Mouse (Mus musculus): ENCODE results near the gene Sctr. TPM values are rescaled to one million over a fixed set of nuclear protein-coding genes. Genes with fewer than 3 reads are reported as not detected.

Gene Sctr
- polyA plus RNA-seq, 1 experiment from 2014 or later: 0.42 TPM

DNA sequence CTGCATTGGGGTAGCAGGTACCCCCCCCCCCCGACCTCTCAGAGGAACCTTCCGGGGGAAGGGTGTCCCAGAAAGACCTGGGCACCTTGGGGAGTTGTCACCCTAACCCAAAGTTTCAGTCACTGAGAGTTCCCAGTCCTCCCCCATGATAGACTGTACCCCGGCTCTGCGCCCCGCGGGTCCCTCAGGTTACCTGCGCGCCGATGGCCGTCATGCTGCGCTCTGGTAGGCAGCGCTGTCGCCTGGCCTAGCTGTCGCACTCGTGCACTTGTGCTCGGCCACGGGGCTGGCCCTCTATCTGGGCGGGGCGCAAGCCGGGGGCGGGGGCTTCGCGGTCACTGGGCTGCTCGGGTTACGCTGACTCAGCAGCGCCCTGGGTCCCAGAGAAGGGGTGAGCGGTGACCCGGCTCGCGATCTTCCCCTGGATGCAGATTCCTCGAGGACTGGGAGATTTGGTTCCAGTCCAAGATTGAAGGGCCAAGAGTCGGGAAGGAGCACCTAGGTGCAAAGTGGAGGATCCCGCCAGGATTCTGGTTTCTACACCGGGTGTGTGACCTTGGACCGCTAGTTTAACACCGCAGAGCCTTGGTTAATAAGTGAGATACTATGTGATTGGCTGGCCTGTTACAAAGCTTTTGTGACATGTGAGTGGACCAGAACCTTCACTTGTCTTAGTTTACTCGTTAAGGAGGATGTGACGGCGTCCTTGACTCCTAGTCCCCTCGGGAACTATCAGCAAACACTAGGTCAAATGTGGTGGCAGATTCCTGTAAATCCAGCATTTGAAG lies 67.0 kb downstream of the Sctr start, which contains the start of gene Tmem37:
TSS of gene Tmem37 (minus strand) at position 556 of the 788 bp plus-strand sequence.
- Histone ChIP-seq H3K36me3 (ENCODE audit: insufficient read depth, low read length) (no peaks in the 10 kb centered on the region), H3K4me1 (ENCODE audit: insufficient read depth, low read length) (peaks cover 34% of the 10 kb centered on the region), H3K9me3 (ENCODE audit: low read length) (no peaks in the 10 kb centered on the region), H3K4me2 (replicated peaks; ENCODE audit: low read depth, low read length) (peak within 1 kb of the TSS; percentile 92), H3K4me3 (ENCODE audit: low read length) (peak within 1 kb of the TSS; percentile 55), H3K9ac (replicated peaks; ENCODE audit: low read length) (peak within 1 kb of the TSS; percentile 65), H3K27ac (ENCODE audit: low read length) (peak within 1 kb of the TSS; percentile 78), H3K27me3 (ENCODE audit: insufficient read depth, low read length) (no peaks in the 10 kb centered on the region)
- WGBS: 1% methylated on average over 40 of the region's 40 CpGs
- peak; percentile 93 for ATAC-seq (ENCODE audit: low FRiP score, low TSS enrichment)

- Histone ChIP-seq H3K9ac (replicated peaks; ENCODE audit: low read length) (0 out of 2 replicates have a peak overlapping the region, but pooled peaks have one; percentile 65), H3K36me3 (ENCODE audit: insufficient read depth, low read length) (no peaks in the 10 kb centered on the region), H3K27ac (ENCODE audit: low read length) (peak overlapping the region; percentile 78), H3K4me2 (replicated peaks; ENCODE audit: low read depth, low read length) (peak overlapping the region; percentile 92), H3K9me3 (ENCODE audit: low read length) (no peaks in the 10 kb centered on the region), H3K4me1 (ENCODE audit: insufficient read depth, low read length) (peaks cover 34% of the 10 kb centered on the region), H3K4me3 (ENCODE audit: low read length) (peak overlapping the region; percentile 55; the same call in 1 of the 2 replicates), H3K27me3 (ENCODE audit: insufficient read depth, low read length) (no peaks in the 10 kb centered on the region)
- WGBS: 10% methylated on average over 4 of the region's 4 CpGs
- peak; percentile 53 for ATAC-seq (ENCODE audit: low FRiP score, low TSS enrichment)
These were observed 67.6 kb downstream of the Sctr start for GRCm38 (mm10) chr1:120074307-120074702.

DNA sequence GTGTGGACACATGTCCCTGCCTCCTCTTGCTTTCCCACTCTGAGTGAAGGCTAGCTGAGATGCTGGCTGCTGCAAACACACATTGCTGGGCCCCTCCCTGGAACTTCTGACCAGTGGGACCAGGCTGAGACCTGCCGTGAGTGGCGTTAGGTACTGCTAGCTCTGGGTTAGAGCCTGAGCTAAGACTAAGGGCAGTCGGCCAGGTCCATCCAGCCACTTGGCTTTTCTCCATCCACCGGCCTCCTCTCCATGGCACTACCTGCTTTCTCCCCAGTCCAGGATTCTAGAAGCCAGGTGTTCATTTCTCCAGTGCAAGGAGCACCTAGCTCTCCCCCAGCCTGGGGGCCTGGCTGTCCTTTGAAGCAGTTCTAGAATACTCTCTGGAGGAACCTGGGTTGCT lies 68.2 kb downstream of the Sctr start:
- Histone ChIP-seq H3K27me3 (ENCODE audit: insufficient read depth, low read length) (no peaks in the 10 kb centered on the region), H3K9ac (replicated peaks; ENCODE audit: low read length) (no peak overlapping the region), H3K4me3 (ENCODE audit: low read length) (no peak overlapping the region), H3K27ac (ENCODE audit: low read length) (peak overlapping the region; percentile 78), H3K9me3 (ENCODE audit: low read length) (no peaks in the 10 kb centered on the region), H3K36me3 (ENCODE audit: insufficient read depth, low read length) (no peaks in the 10 kb centered on the region), H3K4me2 (replicated peaks; ENCODE audit: low read depth, low read length) (no peak overlapping the region), H3K4me1 (ENCODE audit: insufficient read depth, low read length) (peaks cover 34% of the 10 kb centered on the region)
- no peak for ATAC-seq (ENCODE audit: low FRiP score, low TSS enrichment)
- WGBS: 70% methylated on average over 4 of the region's 4 CpGs

DNA sequence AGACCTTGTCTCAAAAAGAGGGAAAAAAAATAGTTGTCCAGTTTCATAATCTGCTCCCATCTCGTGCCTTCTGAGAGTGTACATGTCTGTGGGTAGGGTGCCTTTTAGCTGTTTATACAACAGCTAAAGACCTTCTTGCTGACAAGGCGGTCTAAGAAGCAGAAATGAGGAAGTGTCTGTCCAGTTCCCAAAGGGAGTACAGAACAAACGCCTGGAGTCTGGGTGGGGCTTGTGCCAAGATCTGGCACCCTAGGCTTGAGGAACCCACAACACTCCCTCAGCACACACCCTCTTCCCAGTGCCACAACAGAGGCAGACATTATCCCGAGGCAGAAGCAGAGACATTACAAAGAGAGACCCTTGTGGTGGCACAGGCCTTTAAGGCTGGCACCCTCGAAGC lies 68.8 kb downstream of the Sctr start:
- H3K4me1 ChIP-seq (ENCODE audit: insufficient read depth, low read length): peaks cover 34% of the 10 kb centered on the region

DNA sequence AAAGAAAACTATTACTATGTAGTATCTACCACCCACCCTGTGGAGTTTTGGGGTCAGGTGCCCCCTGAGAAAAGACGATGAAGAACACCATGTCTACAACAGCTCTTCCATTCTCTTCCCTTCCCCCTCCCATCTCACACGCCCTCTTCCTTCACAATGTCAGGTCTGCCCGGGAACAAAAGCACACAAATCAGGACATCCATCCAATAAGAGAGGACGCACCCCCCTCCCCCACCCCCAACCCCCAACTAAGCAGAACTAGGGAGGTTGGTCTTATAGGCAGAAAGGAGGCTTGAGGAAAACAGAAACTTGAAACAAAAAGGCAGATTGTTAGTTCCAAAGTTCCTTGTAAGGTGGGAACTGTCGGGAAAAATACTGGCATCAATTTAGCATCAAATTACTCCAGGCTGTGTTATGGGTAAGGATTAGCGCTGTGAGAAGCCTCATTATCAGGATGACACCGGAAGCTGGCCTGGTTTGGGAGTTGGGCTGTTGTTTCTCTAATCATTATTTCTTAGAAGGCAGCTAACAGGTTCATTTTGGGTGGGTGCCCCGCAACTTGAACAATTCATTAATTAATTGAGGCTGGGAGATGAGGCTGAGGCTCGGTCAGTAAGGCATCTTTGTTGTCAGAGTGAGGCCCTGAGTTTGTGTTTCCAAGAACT lies 71.2 kb downstream of the Sctr start:
- WGBS: 30% methylated on average over 9 of the region's 9 CpGs
- no peak for ATAC-seq (ENCODE audit: low FRiP score, low TSS enrichment)
- Histone ChIP-seq H3K9me3 (ENCODE audit: low read length) (no peaks in the 10 kb centered on the region), H3K36me3 (ENCODE audit: insufficient read depth, low read length) (no peaks in the 10 kb centered on the region), H3K4me2 (replicated peaks; ENCODE audit: low read depth, low read length) (no peak overlapping the region), H3K4me3 (ENCODE audit: low read length) (no peak overlapping the region), H3K27ac (ENCODE audit: low read length) (no peak overlapping the region), H3K27me3 (ENCODE audit: insufficient read depth, low read length) (no peaks in the 10 kb centered on the region), H3K4me1 (ENCODE audit: insufficient read depth, low read length) (peaks cover 30% of the 10 kb centered on the region), H3K9ac (replicated peaks; ENCODE audit: low read length) (no peak overlapping the region)

More for the DNA sequence above, 68.8 kb downstream of the Sctr start:
- Histone ChIP-seq H3K36me3 (ENCODE audit: insufficient read depth, low read length) (no peaks in the 10 kb centered on the region), H3K9ac (replicated peaks; ENCODE audit: low read length) (no peak overlapping the region), H3K4me3 (ENCODE audit: low read length) (no peak overlapping the region), H3K4me2 (replicated peaks; ENCODE audit: low read depth, low read length) (no peak overlapping the region), H3K9me3 (ENCODE audit: low read length) (no peaks in the 10 kb centered on the region), H3K27ac (ENCODE audit: low read length) (no peak overlapping the region), H3K27me3 (ENCODE audit: insufficient read depth, low read length) (no peaks in the 10 kb centered on the region)
- ATAC-seq (ENCODE audit: low FRiP score, low TSS enrichment): no peak
- WGBS: 77% methylated on average over 5 of the region's 5 CpGs

- Histone ChIP-seq H3K4me2 (replicated peaks; ENCODE audit: low read depth, low read length) (no peak overlapping the region), H3K27me3 (ENCODE audit: insufficient read depth, low read length) (no peaks in the 10 kb centered on the region), H3K36me3 (ENCODE audit: insufficient read depth, low read length) (no peaks in the 10 kb centered on the region), H3K4me1 (ENCODE audit: insufficient read depth, low read length) (peaks cover 21% of the 10 kb centered on the region), H3K4me3 (ENCODE audit: low read length) (no peak overlapping the region), H3K27ac (ENCODE audit: low read length) (no peak overlapping the region), H3K9ac (replicated peaks; ENCODE audit: low read length) (no peak overlapping the region), H3K9me3 (ENCODE audit: low read length) (no peaks in the 10 kb centered on the region)
- WGBS: 95% methylated on average over 1 of the region's 1 CpGs
- ATAC-seq (ENCODE audit: low FRiP score, low TSS enrichment): no peak
These were observed 73.9 kb downstream of the Sctr start for GRCm38 (mm10) chr1:120080632-120081031.

DNA sequence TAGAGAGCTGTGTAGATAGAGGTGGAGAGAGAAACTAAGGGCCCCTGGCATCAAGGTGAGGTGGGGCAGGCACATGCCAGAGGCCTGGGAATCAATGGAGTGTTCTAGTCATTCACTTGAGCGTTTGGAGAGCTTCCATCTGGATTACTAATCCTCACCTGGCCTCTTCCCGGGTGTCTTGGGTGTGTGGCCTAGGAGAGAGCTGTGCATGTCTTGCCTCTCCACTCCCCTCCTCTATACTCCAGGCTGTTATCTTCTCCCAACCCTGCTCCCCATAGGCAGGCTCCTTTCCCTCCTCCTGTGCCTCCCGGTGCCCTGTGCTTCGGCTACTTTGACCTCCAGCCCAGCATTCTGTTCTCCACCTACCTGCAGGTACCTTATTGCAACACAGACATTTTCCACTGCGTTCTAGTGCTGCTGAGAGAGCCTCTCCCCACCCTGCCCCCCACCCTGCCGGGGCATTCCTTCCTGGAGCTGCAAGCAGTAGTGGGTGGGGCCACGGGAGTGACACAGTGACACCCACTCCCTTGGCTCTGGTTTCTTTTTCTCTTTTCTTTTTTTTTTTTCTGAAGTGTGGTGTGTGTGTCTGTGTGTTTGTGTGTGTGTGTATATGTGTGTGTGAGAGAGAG lies 76.4 kb downstream of the Sctr start:
- Histone ChIP-seq H3K27ac (ENCODE audit: low read length) (no peak overlapping the region), H3K9ac (replicated peaks; ENCODE audit: low read length) (0 out of 2 replicates have a peak overlapping the region, but pooled peaks have one; percentile 27), H3K9me3 (ENCODE audit: low read length) (no peaks in the 10 kb centered on the region), H3K4me3 (ENCODE audit: low read length) (no peak overlapping the region), H3K4me2 (replicated peaks; ENCODE audit: low read depth, low read length) (peak overlapping the region; percentile 31), H3K4me1 (ENCODE audit: insufficient read depth, low read length) (peaks cover 16% of the 10 kb centered on the region), H3K36me3 (ENCODE audit: insufficient read depth, low read length) (no peaks in the 10 kb centered on the region), H3K27me3 (ENCODE audit: insufficient read depth, low read length) (no peaks in the 10 kb centered on the region)
- WGBS: 27% methylated on average over 7 of the region's 7 CpGs
- ATAC-seq (ENCODE audit: low FRiP score, low TSS enrichment): peak; percentile 71; the same call in 1 of the 2 replicates

DNA sequence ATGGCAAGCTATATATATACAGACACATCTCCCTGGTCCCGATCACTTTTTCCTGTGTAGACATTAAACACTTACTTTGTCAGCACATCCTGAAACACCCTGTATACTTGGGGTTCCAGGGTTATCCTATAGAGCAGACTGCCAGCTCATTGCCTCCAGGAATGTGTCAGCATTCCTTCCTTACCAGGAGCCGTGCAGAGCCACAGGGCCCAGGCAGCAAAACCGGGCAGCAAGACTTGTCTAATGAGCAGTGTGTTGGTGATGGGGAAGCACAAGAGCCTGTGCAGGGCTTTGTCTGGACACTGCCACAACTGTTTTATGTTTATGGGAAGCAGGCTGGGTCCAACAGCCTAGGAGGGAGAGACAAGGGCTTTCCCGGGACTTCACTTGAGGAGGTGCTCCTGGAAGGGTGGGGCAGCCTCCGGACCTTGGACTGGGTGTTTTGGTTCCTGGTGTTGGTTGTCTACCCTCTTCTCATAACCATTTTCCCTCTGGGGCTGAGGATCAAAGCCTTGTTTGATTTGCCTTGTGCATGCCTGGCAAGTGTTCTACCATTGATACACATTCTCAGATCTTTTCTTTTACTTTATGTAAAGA lies 77.3 kb downstream of the Sctr start:
- H3K27ac ChIP-seq (ENCODE audit: low read length): no peak overlapping the region
- H3K9me3 ChIP-seq (ENCODE audit: low read length): no peaks in the 10 kb centered on the region
- no peaks in the 10 kb centered on the region for H3K36me3 ChIP-seq (ENCODE audit: insufficient read depth, low read length)
- 52% methylated on average over 5 of the region's 5 CpGs for WGBS
- H3K4me2 ChIP-seq (replicated peaks; ENCODE audit: low read depth, low read length): no peak overlapping the region
- no peak for ATAC-seq (ENCODE audit: low FRiP score, low TSS enrichment)
- no peak overlapping the region for H3K4me3 ChIP-seq (ENCODE audit: low read length)
- peaks cover 13% of the 10 kb centered on the region for H3K4me1 ChIP-seq (ENCODE audit: insufficient read depth, low read length)
- H3K27me3 ChIP-seq (ENCODE audit: insufficient read depth, low read length): no peaks in the 10 kb centered on the region
- no peak overlapping the region for H3K9ac ChIP-seq (replicated peaks; ENCODE audit: low read length)

DNA sequence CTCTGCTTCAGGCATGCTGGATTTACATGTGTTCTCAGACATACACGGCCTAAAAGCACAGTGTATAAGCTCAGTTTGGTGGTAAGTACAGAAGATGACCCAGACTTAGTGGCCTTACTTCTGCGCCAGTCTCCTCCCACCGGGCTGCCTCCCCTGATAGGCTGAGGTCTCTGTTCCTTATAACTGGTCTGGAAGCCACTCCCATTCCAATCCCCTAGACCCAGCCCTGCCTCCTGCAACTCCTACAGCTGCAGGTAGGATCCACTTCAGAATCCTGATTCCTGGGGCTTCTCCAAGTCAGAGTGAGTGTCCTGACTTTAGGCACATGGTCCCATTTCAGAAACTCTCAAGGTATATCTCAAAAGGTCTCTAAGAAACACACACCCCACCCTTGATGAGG lies 79.0 kb downstream of the Sctr start:
- no peak overlapping the region for H3K4me3 ChIP-seq (ENCODE audit: low read length)
- H3K36me3 ChIP-seq (ENCODE audit: insufficient read depth, low read length): no peaks in the 10 kb centered on the region
- no peak overlapping the region for H3K4me2 ChIP-seq (replicated peaks; ENCODE audit: low read depth, low read length)
- peaks cover 13% of the 10 kb centered on the region for H3K4me1 ChIP-seq (ENCODE audit: insufficient read depth, low read length)
- no peak for ATAC-seq (ENCODE audit: low FRiP score, low TSS enrichment)
- no peaks in the 10 kb centered on the region for H3K27me3 ChIP-seq (ENCODE audit: insufficient read depth, low read length)
- WGBS: 68% methylated on average over 3 of the region's 3 CpGs
- H3K27ac ChIP-seq (ENCODE audit: low read length): no peak overlapping the region
- no peak overlapping the region for H3K9ac ChIP-seq (replicated peaks; ENCODE audit: low read length)
- H3K9me3 ChIP-seq (ENCODE audit: low read length): no peaks in the 10 kb centered on the region

Data from kidney, embryonic 16.5 days (tissue).